Mouse (Mus musculus) embryo, embryonic 10.5 days (tissue): ENCODE data around the gene Emsy.

Source experiments
- DNase-seq: peaks from one replicate; pipeline ENCODE4 v3.0.0-alpha.2; 2015; ENCODE audit warnings: low spot score

Emsy gene

GRCm38 (mm10) chr7:98656531-98657221, at the start of gene Emsy:
Gene Emsy (minus strand): TSS chr7:98656783.
- DNase-seq = peak; percentile 98

GRCm38 (mm10) chr7:98704276-98704675, 47.7 kb upstream of the Emsy start:
- no peak for DNase-seq

GRCm38 (mm10) chr7:98703365-98703881, 46.8 kb upstream of the Emsy start:
- peak; percentile 67 for DNase-seq

GRCm38 (mm10) chr7:98702283-98703240, 46.0 kb upstream of the Emsy start, which contains the start of gene Thap12:
Gene Thap12 (plus strand): TSS chr7:98703103.
- DNase-seq = peak; percentile 99

GRCm38 (mm10) chr7:98701771-98702170, 45.2 kb upstream of the Emsy start:
- DNase-seq = no peak

GRCm38 (mm10) chr7:98698590-98698989, 42.0 kb upstream of the Emsy start:
- no peak for DNase-seq

- DNase-seq = no peak
Measured at GRCm38 (mm10) chr7:98698041-98698440, 41.5 kb upstream of the Emsy start.

GRCm38 (mm10) chr7:98697496-98697895, 40.9 kb upstream of the Emsy start:
- peak; percentile 50 for DNase-seq

GRCm38 (mm10) chr7:98694046-98694445, 37.5 kb upstream of the Emsy start:
- DNase-seq = no peak

GRCm38 (mm10) chr7:98692761-98693546, 36.4 kb upstream of the Emsy start:
- DNase-seq = no peak

- DNase-seq = no peak
Measured at GRCm38 (mm10) chr7:98690831-98691230, 34.2 kb upstream of the Emsy start.

GRCm38 (mm10) chr7:98690126-98690525, 33.5 kb upstream of the Emsy start:
- DNase-seq = no peak

- peak; percentile 75 for DNase-seq
Measured at GRCm38 (mm10) chr7:98685895-98686294, 29.3 kb upstream of the Emsy start.

GRCm38 (mm10) chr7:98682821-98683220, 26.2 kb upstream of the Emsy start:
- DNase-seq = no peak

GRCm38 (mm10) chr7:98680691-98681090, 24.1 kb upstream of the Emsy start:
- no peak for DNase-seq

GRCm38 (mm10) chr7:98678441-98678840, 21.9 kb upstream of the Emsy start:
- DNase-seq = no peak

- no peak for DNase-seq
Measured at GRCm38 (mm10) chr7:98677511-98677910, 20.9 kb upstream of the Emsy start.

GRCm38 (mm10) chr7:98674344-98674743, 17.8 kb upstream of the Emsy start:
- no peak for DNase-seq

GRCm38 (mm10) chr7:98672241-98672955, 15.8 kb upstream of the Emsy start:
- peak; percentile 64 for DNase-seq

- no peak for DNase-seq
Measured at GRCm38 (mm10) chr7:98671416-98671815, 14.8 kb upstream of the Emsy start.

- DNase-seq = no peak
Measured at GRCm38 (mm10) chr7:98670831-98671230, 14.2 kb upstream of the Emsy start.
